Mouse (Mus musculus) spleen, adult 18-20 months (tissue): ENCODE results near the gene Klrg2.

Source experiments
- DNase-seq, 2 experiments: peaks; one replicate each; pipeline ENCODE4 v3.0.0; 2022; ENCODE audit warnings: mixed read lengths in 2 of 2

Gene Klrg2

DNA sequence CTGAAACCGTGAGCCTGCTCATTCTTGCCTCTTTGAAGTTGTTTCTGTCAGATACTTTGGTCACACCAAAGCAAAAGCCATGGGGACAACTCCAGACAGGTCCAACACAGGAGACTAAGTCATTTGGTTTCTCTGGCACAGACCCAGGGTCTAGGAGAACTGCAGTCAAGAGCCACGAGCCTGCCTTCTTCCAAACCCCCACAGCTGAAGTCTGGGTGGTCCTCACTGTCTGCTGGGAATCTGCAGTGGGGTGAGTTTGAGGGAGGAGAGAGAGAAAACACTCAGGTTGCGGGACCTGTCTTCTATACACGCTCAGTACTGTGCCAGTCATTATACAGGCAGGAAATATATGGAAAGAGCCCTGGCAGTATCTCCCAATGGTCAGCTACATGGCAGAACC is 9.6 kb downstream of the Klrg2 start:
- no peak for DNase-seq

GRCm38 (mm10) chr6:38627081-38627480 is 10.0 kb downstream of the Klrg2 start:
- DNase-seq: no peak

DNA sequence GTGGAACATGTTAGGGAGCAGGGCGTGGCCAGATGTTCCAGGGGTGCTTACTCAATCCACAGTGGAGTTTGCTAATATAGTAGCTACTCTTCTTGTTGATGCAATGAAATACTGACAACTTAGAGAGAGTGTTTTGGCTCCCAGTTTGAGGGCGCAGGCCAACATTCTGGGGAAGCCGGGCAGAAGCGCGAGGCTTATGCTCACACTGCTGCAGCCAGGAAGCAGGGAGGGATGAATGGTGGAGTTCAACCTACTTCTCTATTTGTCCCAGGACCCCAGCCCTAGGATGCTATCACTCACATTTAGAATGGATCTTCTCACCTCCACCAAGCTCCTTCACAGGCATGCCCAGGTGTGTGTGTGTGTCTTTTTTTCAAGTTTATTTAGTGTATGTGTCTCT is 11.0 kb downstream of the Klrg2 start:
- no peak for DNase-seq

DNA sequence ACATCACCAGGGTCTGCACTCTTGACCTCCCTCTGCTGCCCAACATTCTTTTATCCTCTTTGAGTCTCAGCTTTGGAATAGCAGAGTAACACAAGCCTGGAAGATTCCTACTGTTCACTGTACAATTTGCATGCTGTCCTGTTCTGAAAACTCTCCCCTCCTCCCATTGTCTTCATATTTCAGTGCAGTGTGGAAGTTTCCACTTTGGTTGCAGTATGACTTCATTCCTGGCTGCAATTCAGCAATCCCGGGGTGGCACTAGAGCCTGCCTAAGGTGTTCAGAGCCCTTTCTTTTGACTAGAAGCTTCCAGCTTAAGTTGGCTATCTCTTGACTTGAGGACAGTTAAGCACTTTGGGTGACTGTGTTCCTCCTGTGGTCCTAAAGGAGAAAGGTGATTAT is 12.6 kb downstream of the Klrg2 start:
- DNase-seq: no peak

GRCm38 (mm10) chr6:38623457-38623856 is 13.6 kb downstream of the Klrg2 start:
- no peak for DNase-seq

- no peak for DNase-seq
Observed at GRCm38 (mm10) chr6:38622406-38622805, 14.6 kb downstream of the Klrg2 start.

- DNase-seq: no peak
Observed at GRCm38 (mm10) chr6:38609892-38610291, 27.1 kb downstream of the Klrg2 start.

GRCm38 (mm10) chr6:38597481-38597880 is 39.6 kb downstream of the Klrg2 start:
- no peak for DNase-seq

DNA sequence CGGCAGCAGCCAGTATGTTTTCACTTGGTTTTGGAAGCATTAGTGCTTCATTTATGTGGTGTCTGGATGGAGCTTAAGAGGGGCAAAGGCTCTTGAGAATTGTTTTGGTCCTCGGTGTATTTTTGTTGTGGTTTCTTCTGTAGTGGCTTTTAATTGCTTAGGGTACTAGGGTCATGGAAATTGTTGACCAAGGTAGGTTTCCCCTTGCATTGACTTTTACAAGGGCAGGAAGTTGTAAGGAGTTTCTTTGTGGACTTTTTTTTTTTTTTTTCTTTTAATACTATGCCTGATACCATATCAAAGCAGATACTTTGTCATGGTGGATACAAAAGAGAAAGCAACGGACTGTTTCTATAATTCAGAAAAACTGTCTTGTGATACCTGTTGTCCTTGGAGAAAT is 55.3 kb downstream of the Klrg2 start:
- no peak for DNase-seq

GRCm38 (mm10) chr6:38580112-38580857 is 56.8 kb downstream of the Klrg2 start:
- no peak for DNase-seq

GRCm38 (mm10) chr6:38576096-38576495 is 60.9 kb downstream of the Klrg2 start:
- DNase-seq: no peak
